Mouse (Mus musculus) intestine, embryonic 14.5 days (tissue): ENCODE results near the gene Ascl5. TPM values are rescaled to one million over a fixed set of nuclear protein-coding genes. Genes with fewer than 3 reads are reported as not detected.

Experiments
- ATAC-seq: fragments of 200-750 bp; cut with Nextera tagmentation; replicated peaks from 2 replicates; pipeline ENCODE4 v1.8.0; 2017; ENCODE audit warnings: low read depth, moderate number of reproducible peaks, moderate TSS enrichment, moderate library complexity; ENCODE audit not compliant: low FRiP score, low TSS enrichment
- DNase-seq: peaks from one replicate; pipeline ENCODE4 v3.0.0-alpha.2; 2018; ENCODE audit warnings: low spot score
- H3K27ac ChIP-seq: fragments of 300-500 bp; sonication (generic); 2 replicates; pipeline ENCODE4 v1.5.1; 2014; ENCODE audit warnings: low read depth, mild to moderate bottlenecking, control low read depth
- H3K27me3 ChIP-seq: fragments of 300-500 bp; sonication (generic); replicated peaks from 2 replicates; pipeline ENCODE4 v1.6.1; 2014; ENCODE audit warnings: low read length, control low read depth; ENCODE audit not compliant: control insufficient read depth, insufficient read depth
- H3K36me3 ChIP-seq: fragments of 300-500 bp; sonication (generic); 2 replicates; pipeline ENCODE4 v1.6.1; 2014; ENCODE audit warnings: low read length, control low read depth; ENCODE audit not compliant: control insufficient read depth, insufficient read depth
- H3K4me1 ChIP-seq: fragments of 300-500 bp; sonication (generic); replicated peaks from 2 replicates; pipeline ENCODE4 v1.6.1; 2014; ENCODE audit warnings: low read length, control low read depth, mixed read lengths; ENCODE audit not compliant: control insufficient read depth, insufficient read depth
- H3K4me2 ChIP-seq: fragments of 300-500 bp; sonication (generic); 2 replicates; pipeline ENCODE4 v1.6.1; 2014; ENCODE audit warnings: low read length
- H3K4me3 ChIP-seq: fragments of 300-500 bp; sonication (generic); 2 replicates; pipeline ENCODE4 v1.5.1; 2014; ENCODE audit warnings: low read depth, low read length, control low read depth, mixed read lengths
- H3K9ac ChIP-seq: fragments of 300-500 bp; sonication (generic); 2 replicates; pipeline ENCODE4 v1.6.1; 2014; ENCODE audit warnings: mild to moderate bottlenecking, low read length
- H3K9me3 ChIP-seq: fragments of 300-500 bp; sonication (generic); 2 replicates; pipeline ENCODE4 v1.6.1; 2016; ENCODE audit warnings: low read length, control low read depth; ENCODE audit not compliant: control insufficient read depth
- WGBS: fragments of 180-500 bp; shearing (Covaris S2); extraction: QIAGEN DNeasy Blood & Tissue Kit; methylation state at CpG from one replicate; pipeline ENCODE4 v1.1.7; 2014; 5-methylcytosine and 5-hydroxymethylcytosine counted together
- polyA plus RNA-seq: library from polyadenylated mRNA; unstranded; fragments of >200 nt; fragmentation: Nextera tagmentation; extraction: Ambion mirVana; gene quantifications from 2 replicates; pipeline ENCODE4 v1.2.1, GENCODE M21; 2014

The Ascl5 gene
- polyA plus RNA-seq, 1 experiment from 2014 or later, result 0.35 TPM

GRCm38 (mm10) chr1:136040452-136040851, 10.2 kb upstream of the Ascl5 start:
- H3K9me3 ChIP-seq, result no peaks in the 10 kb centered on the region
- DNase-seq, result peak; percentile 56
- peak overlapping the region; percentile 14; the same call in 1 of the 2 replicates for H3K4me2 ChIP-seq
- H3K27ac ChIP-seq, result no peak overlapping the region
- H3K9ac ChIP-seq, result no peak overlapping the region
- peaks cover 9% of the 10 kb centered on the region; the same call in 1 of the 2 replicates for H3K4me1 ChIP-seq
- 11% methylated on average over 11 of the region's 11 CpGs for WGBS
- ATAC-seq, result peak; percentile 89
- H3K27me3 ChIP-seq, result no peaks in the 10 kb centered on the region
- H3K36me3 ChIP-seq, result peaks cover 4% of the 10 kb centered on the region; the same call in 1 of the 2 replicates
- no peak overlapping the region for H3K4me3 ChIP-seq

DNA sequence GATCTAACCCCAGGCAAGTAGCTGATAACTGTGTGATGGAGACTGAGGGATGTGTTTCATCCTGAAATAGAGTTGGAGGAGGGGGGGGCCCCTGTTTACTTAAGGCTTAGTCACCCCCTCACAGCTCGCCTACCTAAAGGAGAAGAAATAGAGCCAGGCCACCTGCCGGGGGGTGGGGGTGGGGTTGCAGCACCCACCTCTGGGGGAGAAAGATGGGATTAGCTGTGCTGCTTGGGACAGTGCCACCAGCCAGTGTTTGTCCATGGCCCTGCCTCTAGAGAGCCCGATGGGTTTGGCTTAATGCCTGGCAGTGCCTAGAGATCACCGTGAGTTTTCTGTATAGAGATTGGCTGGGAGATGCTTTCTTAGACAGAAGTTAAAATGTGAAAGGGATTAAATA, 9.7 kb upstream of the Ascl5 start:
- Histone ChIP-seq H3K4me1 (peaks cover 9% of the 10 kb centered on the region; the same call in 1 of the 2 replicates), H3K27ac (no peak overlapping the region), H3K4me3 (no peak overlapping the region), H3K9me3 (no peaks in the 10 kb centered on the region), H3K4me2 (peak overlapping the region; percentile 14; the same call in 1 of the 2 replicates), H3K27me3 (no peaks in the 10 kb centered on the region), H3K9ac (no peak overlapping the region), H3K36me3 (0 out of 2 replicates have a peak, but pooled peaks cover under 1% of the 10 kb centered on the region)
- ATAC-seq (no peak; the same call in none of the 2 replicates), DNase-seq (no peak)
- WGBS, result 16% methylated on average over 4 of the region's 4 CpGs

- 15% methylated on average over 4 of the region's 4 CpGs for WGBS
- H3K27ac ChIP-seq, result no peak overlapping the region
- H3K9me3 ChIP-seq, result no peaks in the 10 kb centered on the region
- H3K4me1 ChIP-seq, result peaks cover 6% of the 10 kb centered on the region; the same call in 1 of the 2 replicates
- DNase-seq, result peak; percentile 75
- H3K4me3 ChIP-seq, result no peak overlapping the region
- no peak for ATAC-seq
- peaks cover 19% of the 10 kb centered on the region for H3K27me3 ChIP-seq
- no peaks in the 10 kb centered on the region for H3K36me3 ChIP-seq
- H3K9ac ChIP-seq, result no peak overlapping the region
- H3K4me2 ChIP-seq, result no peak overlapping the region
Measured at GRCm38 (mm10) chr1:136045774-136046173, 4.8 kb upstream of the Ascl5 start.

DNA sequence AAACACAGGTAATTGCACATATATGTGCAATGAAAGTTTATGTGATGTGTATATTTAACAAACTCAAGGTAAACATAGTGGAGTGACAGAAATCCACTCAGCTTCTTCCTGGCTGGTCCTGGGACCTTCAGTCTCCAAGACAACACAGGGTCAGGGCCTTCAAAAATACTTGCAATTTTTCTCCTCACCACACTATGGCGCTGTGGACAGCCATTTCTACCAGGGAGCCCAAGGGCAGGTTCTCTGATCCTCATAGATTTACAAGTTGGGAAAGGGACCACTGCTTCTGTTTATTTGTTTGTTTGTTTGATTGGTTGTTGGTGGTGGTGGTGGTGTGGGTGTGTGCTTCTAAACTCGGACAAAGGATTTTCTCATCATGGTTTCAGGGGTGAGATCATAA, 3.2 kb upstream of the Ascl5 start:
- 0% methylated on average over 2 of the region's 2 CpGs for WGBS
- Histone ChIP-seq H3K27ac (no peak overlapping the region), H3K27me3 (peaks cover 31% of the 10 kb centered on the region), H3K4me3 (no peak overlapping the region), H3K4me1 (peaks cover 9% of the 10 kb centered on the region; the same call in 1 of the 2 replicates), H3K36me3 (no peaks in the 10 kb centered on the region), H3K9me3 (no peaks in the 10 kb centered on the region), H3K4me2 (no peak overlapping the region), H3K9ac (no peak overlapping the region)
- ATAC-seq (no peak), DNase-seq (no peak)

DNA sequence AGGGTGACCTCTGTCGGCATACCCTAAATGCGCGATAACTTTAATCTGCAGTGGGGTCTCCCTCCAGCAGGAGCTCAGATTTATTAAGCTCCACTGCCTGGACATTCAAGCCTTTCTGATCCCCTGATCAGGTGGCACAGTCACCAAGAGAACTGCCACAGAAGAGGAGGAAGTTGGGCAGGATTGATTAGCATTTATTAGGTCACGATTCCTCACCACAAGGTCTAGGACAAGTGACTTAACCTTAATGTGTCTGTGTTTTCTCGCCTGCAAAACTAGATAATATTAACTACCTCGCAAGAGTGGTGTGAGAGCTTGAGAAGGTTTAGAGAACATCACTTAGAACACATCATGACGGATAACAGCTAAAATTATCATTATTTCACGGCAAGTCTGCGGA, 2.7 kb upstream of the Ascl5 start:
- Histone ChIP-seq H3K27me3 (peaks cover 34% of the 10 kb centered on the region), H3K4me1 (peaks cover 9% of the 10 kb centered on the region; the same call in 1 of the 2 replicates), H3K4me2 (no peak overlapping the region), H3K36me3 (no peaks in the 10 kb centered on the region), H3K9me3 (no peaks in the 10 kb centered on the region), H3K27ac (no peak overlapping the region), H3K9ac (no peak overlapping the region), H3K4me3 (no peak overlapping the region)
- WGBS, result 73% methylated on average over 9 of the region's 9 CpGs
- no peak for DNase-seq
- no peak for ATAC-seq

DNA sequence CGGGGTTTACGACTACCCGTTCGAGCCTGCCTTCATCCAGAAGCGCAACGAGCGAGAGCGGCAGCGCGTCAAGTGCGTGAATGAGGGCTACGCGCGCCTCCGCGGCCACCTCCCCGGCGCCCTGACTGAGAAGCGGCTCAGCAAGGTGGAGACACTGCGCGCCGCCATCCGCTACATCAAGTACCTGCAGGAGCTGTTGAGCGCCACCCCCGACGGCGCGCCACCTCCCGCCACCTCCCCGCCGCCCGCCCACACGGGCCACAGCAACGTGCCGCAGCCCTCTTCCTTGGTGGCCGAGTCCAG, 360 bp downstream of the Ascl5 start:
- WGBS, result under 1% methylated on average over 36 of the region's 36 CpGs
- peak; percentile 41 for ATAC-seq

GRCm38 (mm10) chr1:136051465-136051864, 861 bp downstream of the Ascl5 start:
- peaks cover 39% of the 10 kb centered on the region for H3K27me3 ChIP-seq
- peaks cover 9% of the 10 kb centered on the region; the same call in 1 of the 2 replicates for H3K4me1 ChIP-seq
- ATAC-seq, result peak; percentile 67
- no peaks in the 10 kb centered on the region for H3K9me3 ChIP-seq
- peak overlapping the region; percentile 50 for H3K4me2 ChIP-seq
- H3K36me3 ChIP-seq, result no peaks in the 10 kb centered on the region
- peak; percentile 83 for DNase-seq
- H3K9ac ChIP-seq, result no peak overlapping the region
- H3K27ac ChIP-seq, result no peak overlapping the region
- WGBS, result 1% methylated on average over 6 of the region's 6 CpGs
- peak overlapping the region; percentile 20 for H3K4me3 ChIP-seq

More for the DNA sequence above, 360 bp downstream of the Ascl5 start:
- Histone ChIP-seq H3K9me3 (no peaks in the 10 kb centered on the region), H3K27ac (no peak overlapping the region), H3K27me3 (peaks cover 39% of the 10 kb centered on the region), H3K4me2 (peak overlapping the region; percentile 50), H3K4me3 (peak overlapping the region; percentile 20), H3K4me1 (peaks cover 9% of the 10 kb centered on the region; the same call in 1 of the 2 replicates), H3K9ac (peak overlapping the region; percentile 10; the same call in 1 of the 2 replicates), H3K36me3 (no peaks in the 10 kb centered on the region)
- no peak for DNase-seq

DNA sequence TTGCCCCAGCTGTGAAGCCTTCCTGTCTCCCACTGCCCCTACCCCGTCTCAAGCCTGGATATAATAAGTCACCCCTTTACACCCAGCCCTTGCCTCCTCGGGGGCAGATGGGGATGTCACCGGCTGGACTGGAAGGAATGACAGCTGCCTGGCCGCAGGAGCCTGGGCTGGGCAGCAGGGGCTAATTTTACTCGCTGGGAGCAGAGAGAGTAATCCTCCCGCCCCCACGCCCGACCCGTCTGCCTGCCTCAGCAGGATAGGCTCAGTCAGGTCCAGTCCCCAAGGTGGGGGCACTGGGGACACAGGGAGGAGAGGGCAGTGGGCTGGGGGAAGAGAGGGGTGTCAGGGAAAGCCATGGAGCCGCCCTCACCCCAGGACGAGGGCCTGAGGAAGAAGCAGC, 1.9 kb downstream of the Ascl5 start, which contains the start of gene Cacna1s:
Gene Cacna1s, plus strand, starts transcription at position 204 of the 400 bp plus-strand sequence.
- DNase-seq (no peak), ATAC-seq (no peak)
- Histone ChIP-seq H3K27me3 (peaks cover 39% of the 10 kb centered on the region), H3K9ac (no peak within 1 kb of the TSS), H3K9me3 (no peaks in the 10 kb centered on the region), H3K27ac (no peak within 1 kb of the TSS), H3K4me2 (no peak within 1 kb of the TSS), H3K4me3 (no peak within 1 kb of the TSS), H3K36me3 (no peaks in the 10 kb centered on the region), H3K4me1 (peaks cover 9% of the 10 kb centered on the region; the same call in 1 of the 2 replicates)
- WGBS, result 47% methylated on average over 11 of the region's 11 CpGs

DNA sequence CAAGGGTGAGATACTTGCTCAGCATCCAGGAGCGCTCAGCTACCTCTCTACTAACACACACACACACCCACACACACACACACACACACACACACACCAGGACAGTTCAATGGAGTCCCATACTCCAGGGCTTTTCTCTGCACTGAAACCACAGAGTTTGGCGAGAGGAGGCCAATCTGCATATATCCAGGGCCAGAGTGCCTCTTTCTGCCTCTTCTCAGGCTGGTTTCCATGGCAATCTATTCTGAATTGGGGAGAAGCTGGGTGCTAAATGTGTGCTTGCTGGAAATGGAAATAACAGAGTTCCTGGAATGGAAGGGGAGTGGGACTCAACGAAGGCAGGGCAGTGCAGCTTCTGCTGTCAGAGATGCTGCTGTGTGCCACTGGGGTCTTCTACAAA, 5.2 kb downstream of the Ascl5 start:
- H3K4me1 ChIP-seq, result peaks cover 5% of the 10 kb centered on the region; the same call in 1 of the 2 replicates
- H3K9me3 ChIP-seq, result no peaks in the 10 kb centered on the region
- no peak overlapping the region for H3K4me2 ChIP-seq
- H3K36me3 ChIP-seq, result no peaks in the 10 kb centered on the region
- H3K27me3 ChIP-seq, result peaks cover 20% of the 10 kb centered on the region
- no peak for ATAC-seq
- no peak overlapping the region for H3K9ac ChIP-seq
- H3K4me3 ChIP-seq, result no peak overlapping the region
- 70% methylated on average over 3 of the region's 3 CpGs for WGBS
- DNase-seq, result no peak
- H3K27ac ChIP-seq, result no peak overlapping the region
